Mouse (Mus musculus) mesoderm, embryonic 11.5 days (tissue): ENCODE measurements around the gene Atp6v0e2.
A peak's percentile ranks its signal among the peaks of the same experiment; 100 is the strongest.

ENCODE experiments used
- DNase-seq: peaks from one replicate; pipeline ENCODE4 v3.0.0-alpha.2; 2012; ENCODE audit warnings: low read depth, low spot score

The Atp6v0e2 gene

DNA sequence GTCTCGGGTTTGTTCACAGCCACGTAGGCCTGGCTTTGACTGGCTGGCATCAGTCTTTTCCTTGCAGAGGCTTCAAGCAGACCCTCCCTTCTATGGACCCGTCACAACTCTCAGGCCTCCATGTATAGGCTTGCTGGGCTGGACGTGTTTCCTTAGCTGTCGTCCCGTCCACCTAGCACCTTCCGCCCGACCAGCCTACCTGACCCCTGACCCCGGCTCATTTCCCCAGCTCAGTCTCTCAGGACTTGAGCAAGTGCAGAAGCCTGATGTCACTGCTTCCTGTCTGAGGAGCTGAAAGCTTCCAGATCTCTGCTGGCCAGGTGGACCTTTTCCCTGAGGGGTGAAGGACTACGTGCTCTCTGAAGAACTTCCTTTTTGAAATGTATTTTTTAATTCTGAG, 35.9 kb downstream of the Atp6v0e2 start:
- DNase-seq = no peak

DNA sequence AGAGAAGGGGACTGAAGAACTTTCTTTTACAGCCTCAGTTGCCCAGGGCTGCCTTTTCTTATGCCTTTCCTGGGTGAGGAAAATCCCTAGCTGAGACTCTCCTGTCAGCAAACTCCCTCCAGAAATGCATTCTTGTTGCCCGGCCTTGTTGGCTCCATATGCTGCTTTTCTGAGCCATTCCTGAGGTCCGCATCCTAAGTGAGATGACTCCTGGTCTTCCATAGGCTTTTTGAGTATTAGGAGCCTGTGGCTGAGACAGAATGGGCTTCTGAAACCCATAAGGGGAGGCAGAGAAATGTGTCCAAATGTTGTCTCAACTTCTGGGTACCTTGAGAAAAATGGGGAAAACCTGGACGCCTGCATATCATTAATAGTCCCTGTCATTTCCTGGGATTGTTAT, 36.6 kb downstream of the Atp6v0e2 start:
- no peak for DNase-seq

DNA sequence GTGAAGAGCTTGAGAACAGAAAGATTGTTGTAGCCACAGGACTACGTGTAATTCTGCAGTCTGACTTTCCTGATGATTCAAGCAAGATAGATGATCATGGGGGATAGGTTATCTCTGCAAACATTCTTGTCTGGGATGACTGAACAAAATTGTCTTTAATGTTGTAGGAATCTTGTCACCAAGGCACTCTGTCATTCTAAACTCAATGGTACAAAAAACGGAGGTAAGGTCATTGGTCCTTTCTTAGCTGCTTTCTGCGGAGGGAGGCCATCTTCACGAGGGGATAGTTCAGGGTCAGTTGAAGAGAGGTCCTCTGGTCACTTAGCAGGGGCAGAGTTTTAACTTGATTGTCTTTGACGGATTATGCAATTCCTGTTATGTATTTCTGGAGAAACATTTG, 41.3 kb downstream of the Atp6v0e2 start:
- no peak for DNase-seq

DNA sequence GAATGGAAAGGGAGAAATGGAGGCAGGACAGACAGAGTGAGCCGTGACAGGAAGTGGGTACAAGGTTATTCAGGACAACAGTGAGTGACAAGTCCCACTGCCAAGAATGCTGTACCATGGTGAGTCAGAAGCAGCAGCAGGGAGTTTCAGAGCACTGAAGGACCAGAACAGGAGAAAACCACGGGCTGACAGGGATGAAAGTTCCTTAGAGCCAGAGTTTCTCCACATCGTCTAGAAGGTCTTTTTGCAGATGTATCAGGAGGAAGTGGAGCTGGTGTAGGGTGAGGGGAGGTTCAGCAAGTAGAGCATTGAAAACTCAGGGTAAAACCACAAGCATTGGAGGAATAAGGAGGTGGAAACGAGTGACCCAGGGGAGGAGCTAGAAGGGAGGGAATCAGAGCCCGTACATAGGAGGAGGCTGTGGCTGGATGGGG, 41.8 kb downstream of the Atp6v0e2 start:
- DNase-seq = no peak

DNA sequence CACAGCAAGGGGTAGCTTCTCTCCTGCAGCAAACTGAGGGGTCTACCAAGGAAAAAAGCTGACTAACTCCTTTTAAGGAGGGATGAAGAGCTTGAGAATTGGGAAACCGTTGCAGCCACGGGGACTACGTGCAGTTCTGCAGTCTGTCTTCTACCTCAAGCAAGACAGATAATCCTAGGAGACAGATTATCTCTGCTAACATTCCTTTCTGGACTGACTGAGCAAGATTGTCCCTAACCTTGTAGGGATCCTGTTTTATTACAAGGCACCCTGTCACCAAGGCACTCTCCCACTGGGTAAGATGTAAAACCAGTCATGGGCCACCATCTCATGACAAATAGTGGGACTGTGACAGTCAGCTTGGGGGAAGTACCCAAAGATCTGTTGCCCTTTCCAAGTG, 43.8 kb downstream of the Atp6v0e2 start:
- DNase-seq = no peak

DNA sequence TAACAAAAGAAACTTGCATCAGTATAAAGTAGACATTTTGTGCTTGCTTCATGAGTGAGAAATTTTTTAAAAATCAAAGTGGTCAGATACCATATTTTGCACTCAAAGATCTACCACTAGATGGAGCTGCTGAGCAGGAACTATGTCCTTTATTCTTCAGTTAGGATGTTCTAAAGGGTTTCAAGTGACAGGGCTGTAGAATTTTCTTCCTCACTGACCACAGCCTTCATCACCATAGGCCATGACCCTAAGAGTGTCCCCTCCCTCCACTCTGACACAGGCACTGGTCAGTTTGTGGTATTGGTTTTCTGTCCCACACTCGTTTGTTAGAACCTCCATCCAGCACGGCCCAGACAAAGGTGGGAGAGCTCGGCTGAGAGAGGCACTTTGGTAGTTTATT, 44.6 kb downstream of the Atp6v0e2 start:
- DNase-seq = peak; percentile 67

DNA sequence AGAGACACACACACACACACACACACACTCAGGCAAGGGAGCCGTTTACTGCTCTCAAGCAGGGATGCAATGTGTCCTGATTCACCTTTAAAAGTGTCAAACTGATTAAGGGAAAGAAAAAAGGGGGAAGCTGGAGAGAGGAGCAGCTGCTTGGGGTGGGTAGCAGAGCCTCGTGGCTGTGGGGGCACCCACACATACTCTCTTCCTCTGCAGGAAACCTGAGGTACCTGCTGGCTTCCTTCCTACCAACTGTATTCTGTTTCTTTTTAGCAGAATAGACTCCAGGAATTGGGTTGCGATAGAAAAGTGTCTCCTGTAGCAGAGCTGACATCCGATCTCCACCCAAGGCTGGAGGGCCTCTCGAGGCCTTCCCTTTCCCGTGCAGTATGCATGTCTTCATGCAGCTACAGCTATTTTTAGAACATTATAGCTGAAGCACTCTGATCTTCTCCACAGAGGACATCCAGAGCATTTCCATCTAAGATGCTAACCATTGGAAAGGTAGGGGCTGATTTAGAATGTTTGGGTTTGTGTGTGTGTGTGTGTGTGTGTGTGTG, 51.9 kb downstream of the Atp6v0e2 start, which contains the start of gene Gm45021:
Gene Gm45021 (plus strand): TSS at position 417 of the 557 bp plus-strand sequence.
- no peak for DNase-seq
